Mouse (Mus musculus): ENCODE measurements around the gene Olfr878. TPM values are rescaled to one million over a fixed set of nuclear protein-coding genes. Genes with fewer than 3 reads are reported as not detected.

Gene Olfr878
- polyA plus RNA-seq, 1 experiment = not detected

- TF ChIP-seq POLR2A (IDR thresholded peaks at IDR 0.05; ENCODE audit: borderline replicate concordance, insufficient read depth, low read length) = no peak
- no peak for TF ChIP-seq CTCF (IDR thresholded peaks at IDR 0.05; ENCODE audit: borderline replicate concordance, insufficient read depth, low read depth, low read length)
- Histone ChIP-seq H3K27ac (ENCODE audit: insufficient read depth, low read length) (no peak overlapping the region), H3K4me1 (ENCODE audit: control insufficient read depth, insufficient read depth, low read length) (no peaks in the 10 kb centered on the region), H3K27me3 (ENCODE audit: control insufficient read depth, insufficient read depth, low read length) (no peaks in the 10 kb centered on the region), H3K4me3 (replicated peaks; ENCODE audit: insufficient read depth, low read depth, low read length) (no peak overlapping the region)
- 82% methylated on average over 5 of the region's 5 CpGs for WGBS
- no peak for DNase-seq
Measured at GRCm38 (mm10) chr9:37924194-37924593, 6.6 kb downstream of the Olfr878 start.

DNA sequence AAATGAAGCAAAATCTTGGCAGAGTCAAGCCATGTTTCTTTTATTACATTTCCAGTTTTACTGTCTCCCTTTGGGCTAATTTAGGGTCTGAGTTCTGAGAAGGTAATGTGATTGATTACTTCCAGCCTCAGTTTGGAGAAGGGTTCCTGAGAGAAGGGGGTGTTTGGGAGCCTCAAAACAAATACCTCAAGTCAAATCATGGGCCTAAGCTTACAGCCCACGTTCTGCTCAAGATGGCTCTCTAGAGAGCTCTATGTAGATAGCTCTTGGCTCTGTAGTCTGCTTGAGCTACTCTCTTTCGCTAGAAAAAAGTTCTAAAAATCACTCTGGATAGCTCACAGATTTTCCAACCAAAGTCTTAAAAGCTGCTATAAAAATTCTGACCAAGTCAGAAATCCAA is 7.8 kb downstream of the Olfr878 start:
- no peak for DNase-seq
- no peak for TF ChIP-seq CTCF (IDR thresholded peaks at IDR 0.05; ENCODE audit: borderline replicate concordance, insufficient read depth, low read depth, low read length)
- no peak for TF ChIP-seq POLR2A (IDR thresholded peaks at IDR 0.05; ENCODE audit: borderline replicate concordance, insufficient read depth, low read length)
- Histone ChIP-seq H3K4me1 (ENCODE audit: control insufficient read depth, insufficient read depth, low read length) (no peaks in the 10 kb centered on the region), H3K27me3 (ENCODE audit: control insufficient read depth, insufficient read depth, low read length) (no peaks in the 10 kb centered on the region), H3K4me3 (replicated peaks; ENCODE audit: insufficient read depth, low read depth, low read length) (no peak overlapping the region), H3K27ac (ENCODE audit: insufficient read depth, low read length) (no peak overlapping the region)
- WGBS = 54% methylated on average over 2 of the region's 2 CpGs

GRCm38 (mm10) chr9:37926019-37927013 is 8.7 kb downstream of the Olfr878 start:
- TF ChIP-seq POLR2A (IDR thresholded peaks at IDR 0.05; ENCODE audit: borderline replicate concordance, insufficient read depth, low read length) (no peak), CTCF (IDR thresholded peaks at IDR 0.05; ENCODE audit: borderline replicate concordance, insufficient read depth, low read depth, low read length) (no peak)
- H3K4me1 ChIP-seq (ENCODE audit: control insufficient read depth, insufficient read depth, low read length) = no peaks in the 10 kb centered on the region
- no peak overlapping the region for H3K4me3 ChIP-seq (replicated peaks; ENCODE audit: insufficient read depth, low read depth, low read length)
- no peak overlapping the region for H3K27ac ChIP-seq (ENCODE audit: insufficient read depth, low read length)
- WGBS = 36% methylated on average over 3 of the region's 3 CpGs
- DNase-seq = no peak
- H3K27me3 ChIP-seq (ENCODE audit: control insufficient read depth, insufficient read depth, low read length) = no peaks in the 10 kb centered on the region

DNA sequence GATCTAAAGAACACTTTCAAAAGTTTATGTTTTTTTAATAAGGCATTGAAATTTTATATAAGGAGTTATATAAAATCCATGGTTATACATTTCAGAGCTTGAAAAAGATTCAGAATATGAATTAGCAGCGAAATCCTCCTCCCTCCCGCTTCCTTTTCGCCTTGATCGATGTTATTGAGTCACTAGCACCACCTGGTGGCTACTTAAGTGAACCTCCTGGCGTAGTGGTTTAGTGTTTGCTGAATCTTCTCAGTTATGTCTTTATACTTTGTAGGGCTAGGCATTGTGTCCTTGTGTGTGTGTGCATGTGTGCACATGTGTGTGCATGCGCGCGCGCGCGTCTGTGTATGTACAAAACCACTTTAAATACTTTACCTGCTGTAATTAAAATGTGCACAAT is 14.9 kb downstream of the Olfr878 start:
- 9% methylated on average over 11 of the region's 11 CpGs for WGBS
- no peak overlapping the region for H3K27ac ChIP-seq (ENCODE audit: insufficient read depth, low read length)

DNA sequence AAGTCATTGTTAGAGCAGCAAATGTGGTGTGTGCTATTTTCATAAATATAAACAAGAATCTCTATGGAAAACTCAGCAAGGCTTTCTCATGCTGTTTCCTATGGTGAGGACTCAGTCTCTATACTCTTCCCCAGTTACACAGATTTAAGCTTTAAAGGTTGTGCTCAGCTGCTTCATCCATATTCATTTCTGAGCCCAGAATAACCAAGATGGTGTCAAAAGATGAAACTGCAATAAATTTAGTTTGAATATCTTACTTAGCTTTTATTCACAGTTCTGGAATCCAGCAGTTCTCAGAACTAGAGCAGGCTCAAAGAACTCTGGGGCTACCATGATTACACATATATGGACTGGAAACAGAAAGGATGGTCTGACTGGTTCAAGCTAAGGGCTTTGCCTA is 16.5 kb downstream of the Olfr878 start:
- Histone ChIP-seq H3K4me1 (ENCODE audit: control insufficient read depth, insufficient read depth, low read length) (no peaks in the 10 kb centered on the region), H3K27ac (ENCODE audit: insufficient read depth, low read length) (no peak overlapping the region), H3K4me3 (replicated peaks; ENCODE audit: insufficient read depth, low read depth, low read length) (no peak overlapping the region), H3K27me3 (ENCODE audit: control insufficient read depth, insufficient read depth, low read length) (no peaks in the 10 kb centered on the region)
- TF ChIP-seq POLR2A (IDR thresholded peaks at IDR 0.05; ENCODE audit: borderline replicate concordance, insufficient read depth, low read length) (no peak), CTCF (IDR thresholded peaks at IDR 0.05; ENCODE audit: borderline replicate concordance, insufficient read depth, low read depth, low read length) (no peak)
- no peak for DNase-seq

More for the DNA sequence above, 14.9 kb downstream of the Olfr878 start:
- TF ChIP-seq POLR2A (IDR thresholded peaks at IDR 0.05; ENCODE audit: borderline replicate concordance, insufficient read depth, low read length) (no peak), CTCF (IDR thresholded peaks at IDR 0.05; ENCODE audit: borderline replicate concordance, insufficient read depth, low read depth, low read length) (peak; percentile 68)
- Histone ChIP-seq H3K4me3 (replicated peaks; ENCODE audit: insufficient read depth, low read depth, low read length) (no peak overlapping the region), H3K27me3 (ENCODE audit: control insufficient read depth, insufficient read depth, low read length) (no peaks in the 10 kb centered on the region), H3K4me1 (ENCODE audit: control insufficient read depth, insufficient read depth, low read length) (no peaks in the 10 kb centered on the region)
- DNase-seq = peak; percentile 29 to 31

GRCm38 (mm10) chr9:37941167-37941566 is 23.5 kb downstream of the Olfr878 start:
- no peak for DNase-seq
- Histone ChIP-seq H3K4me1 (ENCODE audit: control insufficient read depth, insufficient read depth, low read length) (no peaks in the 10 kb centered on the region), H3K4me3 (replicated peaks; ENCODE audit: insufficient read depth, low read depth, low read length) (no peak overlapping the region), H3K27ac (ENCODE audit: insufficient read depth, low read length) (no peak overlapping the region), H3K27me3 (ENCODE audit: control insufficient read depth, insufficient read depth, low read length) (no peaks in the 10 kb centered on the region)
- TF ChIP-seq POLR2A (IDR thresholded peaks at IDR 0.05; ENCODE audit: borderline replicate concordance, insufficient read depth, low read length) (no peak), CTCF (IDR thresholded peaks at IDR 0.05; ENCODE audit: borderline replicate concordance, insufficient read depth, low read depth, low read length) (no peak)
- 93% methylated on average over 2 of the region's 2 CpGs for WGBS

Other genes starting within 250 kb of the Olfr878 start
- gene Panx3, start 248.6 kb upstream of the Olfr878 start, polyA plus RNA-seq (2012; rRNA removed) = not detected in 2 replicates
- not detected in 2 replicates for gene Olfr160, start 201.6 kb upstream of the Olfr878 start, polyA plus RNA-seq (2012; rRNA removed)
- not detected in 2 replicates for gene Olfr874, start 172.7 kb upstream of the Olfr878 start, polyA plus RNA-seq (2012; rRNA removed)
- gene Olfr875, start 146.0 kb upstream of the Olfr878 start, polyA plus RNA-seq (2012; rRNA removed) = not detected in 2 replicates
- gene Olfr876, start 114.8 kb upstream of the Olfr878 start, polyA plus RNA-seq (2012; rRNA removed) = not detected in 2 replicates
- gene Olfr877, start 63.6 kb upstream of the Olfr878 start, polyA plus RNA-seq (2012; rRNA removed) = not detected in 2 replicates
- gene Olfr145, start 21.1 kb upstream of the Olfr878 start, polyA plus RNA-seq (2012; rRNA removed) = not detected in 2 replicates
- not detected in 2 replicates for gene Olfr881, start 74.0 kb downstream of the Olfr878 start, polyA plus RNA-seq (2012; rRNA removed)
- gene Olfr883, start 108.0 kb downstream of the Olfr878 start, polyA plus RNA-seq (2012; rRNA removed) = not detected in 2 replicates
- gene Olfr884, start 128.7 kb downstream of the Olfr878 start, polyA plus RNA-seq (2012; rRNA removed) = not detected in 2 replicates
- gene Olfr885, start 143.5 kb downstream of the Olfr878 start, polyA plus RNA-seq (2012; rRNA removed) = not detected in 2 replicates
- gene Olfr887, start 166.2 kb downstream of the Olfr878 start, polyA plus RNA-seq (2012; rRNA removed) = not detected in 2 replicates
- gene Olfr888, start 190.3 kb downstream of the Olfr878 start, polyA plus RNA-seq (2012; rRNA removed) = not detected in 2 replicates
- not detected in 2 replicates for gene Olfr889, start 197.4 kb downstream of the Olfr878 start, polyA plus RNA-seq (2012; rRNA removed)
- not detected in 2 replicates for gene Olfr890, start 224.7 kb downstream of the Olfr878 start, polyA plus RNA-seq (2012; rRNA removed)

Data from cerebellum, adult 2 months (tissue).